Mouse (Mus musculus) testis, adult 2 months (tissue): ENCODE data around the gene Slc16a11. TPM values are rescaled to one million over a fixed set of nuclear protein-coding genes. Genes with fewer than 3 reads are reported as not detected.
A peak's percentile ranks its signal among the peaks of the same experiment; 100 is the strongest.

Experiments
- H3K27ac ChIP-seq: fragments of 200-500 bp; 2 replicates; pipeline ENCODE4 v1.5.1; 2012; ENCODE audit warnings: low read depth, low read length; ENCODE audit not compliant: control insufficient read depth, insufficient read depth
- H3K27me3 ChIP-seq: fragments of 200-500 bp; 2 replicates; pipeline ENCODE4 v1.6.1; 2012; ENCODE audit warnings: mild to moderate bottlenecking, low read length, moderate library complexity; ENCODE audit not compliant: control insufficient read depth, insufficient read depth
- H3K36me3 ChIP-seq: fragments of 200-500 bp; 2 replicates; pipeline ENCODE4 v1.6.1; 2012; ENCODE audit warnings: mild to moderate bottlenecking, low read length; ENCODE audit not compliant: control insufficient read depth, insufficient read depth
- H3K4me1 ChIP-seq: fragments of 200-500 bp; 2 replicates; pipeline ENCODE4 v1.6.1; 2012; ENCODE audit warnings: low read length; ENCODE audit not compliant: control insufficient read depth, insufficient read depth
- H3K4me3 ChIP-seq: fragments of 200-500 bp; 2 replicates; pipeline ENCODE4 v1.5.1; 2012; ENCODE audit warnings: low read depth, mild to moderate bottlenecking, low read length, moderate library complexity, mixed read lengths; ENCODE audit not compliant: control insufficient read depth
- CTCF ChIP-seq: fragments of 200-500 bp; IDR thresholded peaks from 2 replicates; pipeline ENCODE4 v1.5.1; 2012; ENCODE audit warnings: low read depth, mild to moderate bottlenecking, inconsistent platforms, low read length, moderate library complexity; ENCODE audit not compliant: control insufficient read depth, insufficient read depth, insufficient replicate concordance
- POLR2A ChIP-seq: fragments of 200-500 bp; IDR thresholded peaks from 2 replicates; pipeline ENCODE4 v1.6.1; 2012; ENCODE audit warnings: low read depth, mild to moderate bottlenecking, inconsistent platforms, low read length, moderate library complexity; ENCODE audit not compliant: control insufficient read depth
- polyA plus RNA-seq: library from polyadenylated mRNA; depleted of rRNA; stranded (reverse); fragments of >200 nt; gene quantifications from 2 replicates; pipeline ENCODE4 v1.2.3, GENCODE M21; 2012

The Slc16a11 gene
- polyA plus RNA-seq, 1 experiment, result 2.3 TPM

DNA sequence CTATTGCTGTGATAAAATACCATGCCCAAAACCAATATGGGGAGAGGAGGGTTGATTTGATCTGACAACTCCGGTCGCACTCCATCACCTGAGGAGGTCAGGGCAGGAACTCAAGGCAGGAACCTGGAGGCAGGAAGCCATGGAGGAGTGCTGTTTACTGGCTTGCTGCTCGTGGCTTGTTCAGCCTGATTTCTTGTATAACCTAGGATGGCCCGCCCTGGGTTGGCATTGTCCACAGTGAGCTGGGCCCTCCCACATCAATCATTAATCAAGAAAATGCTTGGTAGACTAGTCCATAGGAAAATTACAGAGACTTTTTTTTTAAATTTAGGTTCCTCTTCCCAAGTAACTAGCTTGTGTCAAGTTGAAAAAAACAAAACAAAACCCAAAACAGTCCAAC is 38.1 kb upstream of the Slc16a11 start:
- Histone ChIP-seq H3K36me3 (no peaks in the 10 kb centered on the region), H3K4me3 (no peak overlapping the region), H3K4me1 (peaks cover 6% of the 10 kb centered on the region), H3K27ac (no peak overlapping the region), H3K27me3 (no peaks in the 10 kb centered on the region)
- no peak for TF ChIP-seq POLR2A
- TF ChIP-seq CTCF, result no peak

DNA sequence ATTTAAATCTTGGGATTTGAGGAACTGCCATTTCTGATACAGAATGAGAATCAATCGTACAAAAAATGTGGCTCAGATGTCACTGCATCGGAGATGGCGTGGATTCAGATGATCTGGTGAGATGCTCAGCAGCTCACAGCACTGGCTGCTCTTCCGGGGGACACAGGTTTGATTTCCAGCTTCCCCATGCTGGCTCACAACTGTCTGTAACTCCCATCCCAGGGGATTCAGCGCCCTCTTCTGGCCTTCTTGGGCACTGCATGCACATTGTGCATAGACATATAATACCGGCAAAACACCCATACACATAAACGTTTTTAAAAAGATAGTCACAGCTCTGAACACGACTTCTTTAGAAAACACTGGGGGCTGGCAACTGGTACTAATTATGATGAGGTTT is 34.9 kb upstream of the Slc16a11 start:
- Histone ChIP-seq H3K36me3 (no peaks in the 10 kb centered on the region), H3K4me3 (no peak overlapping the region), H3K27ac (no peak overlapping the region), H3K4me1 (no peaks in the 10 kb centered on the region), H3K27me3 (no peaks in the 10 kb centered on the region)
- TF ChIP-seq CTCF, result peak; percentile 87; the same call in 1 of the 2 replicates
- TF ChIP-seq POLR2A, result no peak

DNA sequence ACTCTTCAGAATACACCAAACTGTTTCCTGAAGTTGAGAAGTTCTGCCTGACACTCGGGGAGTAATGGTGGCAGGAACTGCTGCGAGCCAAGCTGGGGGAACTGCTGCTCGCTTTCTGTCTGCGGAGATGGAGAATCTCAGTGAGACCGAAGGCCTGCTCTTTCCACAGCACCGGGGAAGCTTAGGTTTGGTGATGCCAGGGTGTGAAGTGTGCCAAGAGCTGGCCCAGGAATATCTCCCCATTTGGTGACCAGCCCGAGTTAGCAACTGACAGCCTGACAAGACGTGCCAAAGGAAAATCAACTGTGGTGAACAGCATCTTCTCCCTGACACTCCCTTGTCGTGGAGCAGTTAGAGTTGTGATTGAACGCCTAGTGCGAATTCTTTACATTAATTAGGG is 34.2 kb upstream of the Slc16a11 start:
- Histone ChIP-seq H3K4me3 (no peak overlapping the region), H3K4me1 (no peaks in the 10 kb centered on the region), H3K27me3 (no peaks in the 10 kb centered on the region), H3K27ac (no peak overlapping the region), H3K36me3 (no peaks in the 10 kb centered on the region)
- no peak for TF ChIP-seq POLR2A
- TF ChIP-seq CTCF, result no peak

DNA sequence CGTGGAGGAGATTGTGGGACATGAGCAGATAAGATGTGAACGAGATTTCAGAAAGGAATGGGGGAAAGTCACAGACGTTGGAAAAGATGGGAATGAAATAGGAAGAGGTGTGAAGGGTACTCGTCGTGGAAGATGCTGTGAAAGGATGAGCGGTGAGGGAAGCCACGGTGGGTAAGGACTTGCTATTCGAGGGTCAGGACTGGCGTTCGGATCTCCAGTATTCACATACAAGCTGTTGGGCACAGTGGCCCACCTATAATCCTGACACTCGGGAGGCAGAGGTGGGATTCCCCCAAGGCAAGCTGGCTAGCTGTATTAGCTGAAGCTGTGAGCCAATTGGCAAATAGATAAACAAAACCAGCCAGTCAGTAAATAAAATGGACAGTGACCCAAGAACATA is 33.8 kb upstream of the Slc16a11 start:
- H3K4me3 ChIP-seq, result no peak overlapping the region
- H3K27ac ChIP-seq, result no peak overlapping the region
- TF ChIP-seq CTCF (no peak), POLR2A (no peak)
- no peaks in the 10 kb centered on the region for H3K27me3 ChIP-seq
- no peaks in the 10 kb centered on the region for H3K4me1 ChIP-seq
- H3K36me3 ChIP-seq, result no peaks in the 10 kb centered on the region

DNA sequence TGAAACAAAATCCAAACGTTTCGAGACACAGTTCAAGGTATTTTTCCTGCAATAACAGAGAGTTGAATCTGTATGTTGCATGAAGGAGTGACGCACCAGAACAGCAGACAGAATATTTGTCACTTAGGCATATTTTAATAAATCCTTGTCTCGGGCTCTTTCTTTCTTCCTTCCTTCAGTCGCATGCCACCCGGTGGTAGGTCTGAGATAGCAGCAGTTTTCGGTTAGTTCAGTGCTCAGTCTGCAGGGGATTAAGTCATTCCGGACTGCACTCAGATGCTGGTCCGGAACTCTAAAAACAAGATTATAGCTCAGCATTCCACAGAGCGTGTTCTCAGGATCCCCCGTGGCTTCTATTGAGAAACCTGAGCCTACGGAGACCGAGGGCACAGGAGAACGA is 33.2 kb upstream of the Slc16a11 start:
- Histone ChIP-seq H3K4me3 (no peak overlapping the region), H3K4me1 (no peaks in the 10 kb centered on the region), H3K27me3 (no peaks in the 10 kb centered on the region), H3K36me3 (no peaks in the 10 kb centered on the region), H3K27ac (no peak overlapping the region)
- no peak for TF ChIP-seq CTCF
- no peak for TF ChIP-seq POLR2A

DNA sequence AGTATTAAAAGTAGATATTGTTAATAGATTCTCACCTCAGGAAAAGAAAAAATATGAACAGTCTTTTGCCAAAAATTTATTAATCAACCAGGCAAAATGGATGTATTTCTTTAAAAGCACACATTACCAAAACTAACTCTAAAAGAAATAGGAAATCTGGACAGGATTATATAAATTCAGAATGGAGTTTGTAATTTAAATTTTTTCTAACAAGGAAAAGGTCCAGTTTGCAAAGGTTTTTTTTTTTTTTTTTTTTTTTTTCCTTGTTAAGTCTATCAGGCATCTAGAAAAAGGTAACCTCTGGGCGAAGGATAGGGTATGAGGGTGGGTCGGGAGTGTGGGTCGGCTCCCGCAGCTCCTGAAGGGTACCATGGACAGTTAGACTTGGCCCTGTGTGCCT is 32.1 kb upstream of the Slc16a11 start:
- Histone ChIP-seq H3K4me3 (no peak overlapping the region), H3K27ac (no peak overlapping the region), H3K27me3 (no peaks in the 10 kb centered on the region), H3K4me1 (no peaks in the 10 kb centered on the region), H3K36me3 (no peaks in the 10 kb centered on the region)
- TF ChIP-seq POLR2A (no peak), CTCF (no peak)

DNA sequence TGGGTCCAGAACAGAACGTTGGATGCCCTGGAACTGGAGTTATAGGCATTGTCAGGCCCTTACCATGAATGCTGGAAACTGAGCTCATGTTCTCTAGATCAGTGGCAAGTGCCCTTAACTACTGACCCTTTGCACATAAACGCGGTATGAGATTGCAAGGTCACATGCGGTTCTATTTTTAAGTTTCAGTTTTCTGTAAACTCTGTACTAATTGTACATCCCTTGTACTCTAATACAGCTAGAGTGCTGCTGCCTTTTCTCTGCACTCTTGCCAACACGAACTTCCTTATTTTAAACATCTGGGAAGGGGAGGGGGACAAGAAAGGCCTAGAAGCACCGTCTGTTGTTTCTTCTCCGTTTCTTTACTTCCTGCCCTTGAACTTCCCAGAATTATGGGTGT is 27.4 kb upstream of the Slc16a11 start:
- Histone ChIP-seq H3K27me3 (no peaks in the 10 kb centered on the region), H3K4me3 (no peak overlapping the region), H3K4me1 (peaks cover 3% of the 10 kb centered on the region), H3K27ac (no peak overlapping the region), H3K36me3 (no peaks in the 10 kb centered on the region)
- no peak for TF ChIP-seq POLR2A
- no peak for TF ChIP-seq CTCF
